Mouse (Mus musculus) brain, embryonic 14.5 days (tissue): Measurements from ENCODE around the gene Camta1.

ENCODE experiments used
- CTCF ChIP-seq: fragments of 200-500 bp; IDR thresholded peaks from 2 replicates; pipeline ENCODE4 v1.5.1; 2012; ENCODE audit warnings: inconsistent platforms, mild to moderate bottlenecking, moderate library complexity, borderline replicate concordance; ENCODE audit not compliant: insufficient read depth, insufficient read length; ENCODE audit errors: extremely low read depth
- POLR2A ChIP-seq: fragments of 200-500 bp; IDR thresholded peaks from 2 replicates; pipeline ENCODE4 v1.6.1; 2012; ENCODE audit warnings: mild to moderate bottlenecking, inconsistent platforms, borderline replicate concordance; ENCODE audit not compliant: poor library complexity, insufficient read depth, insufficient read length, severe bottlenecking; ENCODE audit errors: extremely low read depth

DNA sequence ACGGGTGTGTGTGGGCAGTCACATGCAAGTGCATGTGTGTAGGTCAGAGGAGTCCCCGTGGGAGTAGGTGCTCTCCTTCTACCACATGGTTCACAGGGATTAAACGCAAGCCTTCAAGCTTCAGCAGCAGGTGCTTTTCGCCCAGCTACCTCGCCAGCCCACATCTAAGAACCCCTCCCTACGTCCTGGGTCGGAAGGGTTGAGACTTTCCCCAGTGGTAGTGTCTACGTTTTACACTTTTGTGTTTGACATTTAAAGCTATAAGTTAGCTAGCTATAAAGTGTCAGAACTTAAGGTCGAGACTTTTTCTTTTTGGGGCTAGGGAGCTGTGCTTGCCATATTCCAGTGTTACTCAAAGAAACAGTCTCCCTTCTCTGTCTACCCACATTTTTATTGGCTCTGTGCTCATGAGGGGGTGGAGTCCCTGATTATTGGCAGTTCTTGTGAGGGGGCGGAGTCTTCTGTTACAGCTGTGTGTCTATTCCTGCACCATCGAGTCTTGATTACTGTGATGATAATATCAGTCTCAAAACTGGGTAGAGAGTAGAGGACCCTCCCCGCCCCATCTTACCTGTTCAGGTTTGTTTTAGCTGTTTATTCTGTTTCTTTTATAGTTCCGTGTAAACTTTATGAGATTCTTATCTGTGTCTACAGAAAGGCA is 921.6 kb downstream of the Camta1 start:
- TF ChIP-seq POLR2A (no peak), CTCF (no peak)
